Mouse (Mus musculus): Measurements from ENCODE around the gene Tspan17. TPM values are rescaled to one million over a fixed set of nuclear protein-coding genes. Genes with fewer than 3 reads are reported as not detected.
A peak's percentile ranks its signal among the peaks of the same experiment; 100 is the strongest.
"Not testable (repeated sequence)": the region's sequence is repeated elsewhere in the genome, so short reads cannot be mapped to it uniquely, and the experiment has no call there.

Tspan17 gene
- total RNA-seq, 2 experiments from 2014 or later: 76.5 to 86.1 TPM

GRCm38 (mm10) chr13:54759496-54759895 lies 29.7 kb upstream of the Tspan17 start:
- peak in 1 of 2 experiments; percentile 14 for DNase-seq (ENCODE audit: low spot score in 2 of 2)
- intact Hi-C loops (cut with DNase I): loop anchor here (5.0 kb wide), 1 partner anchor 38 kb away; no protein-coding TSS in a partner anchor

DNA sequence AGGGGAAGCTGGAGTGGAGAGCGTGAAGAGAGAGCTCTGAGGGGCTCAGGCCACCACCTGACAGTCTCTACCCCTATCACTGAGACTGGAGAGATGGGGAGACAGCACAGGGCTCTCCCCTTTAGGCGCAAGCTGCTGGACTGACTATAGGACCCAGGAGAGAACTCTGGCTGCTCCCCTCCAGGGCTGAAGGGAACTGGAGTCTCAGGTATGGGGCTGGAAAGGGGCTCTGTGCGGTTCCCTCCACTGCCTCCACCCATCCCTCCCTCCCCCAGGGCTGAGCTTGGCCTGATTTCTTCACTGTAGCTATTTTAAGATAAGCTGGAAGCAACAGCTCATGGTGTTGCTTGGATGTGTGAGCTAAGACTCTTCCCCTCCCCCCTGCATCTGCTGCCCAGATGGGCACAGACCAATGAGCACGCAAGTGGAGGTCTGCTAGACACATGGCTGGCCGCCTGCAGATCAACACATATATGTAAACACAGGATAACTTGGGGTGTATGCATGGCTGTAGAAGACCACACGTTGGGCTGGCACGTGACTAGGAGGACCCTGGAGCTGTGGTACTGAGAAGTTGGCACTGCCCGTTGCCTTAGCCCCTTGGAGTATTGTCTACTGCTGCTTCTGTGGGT lies 28.9 kb upstream of the Tspan17 start:
- intact Hi-C loops (cut with DNase I): no loop called here
- peak; percentile 87 to 91 for DNase-seq (ENCODE audit: low spot score in 2 of 2)

DNA sequence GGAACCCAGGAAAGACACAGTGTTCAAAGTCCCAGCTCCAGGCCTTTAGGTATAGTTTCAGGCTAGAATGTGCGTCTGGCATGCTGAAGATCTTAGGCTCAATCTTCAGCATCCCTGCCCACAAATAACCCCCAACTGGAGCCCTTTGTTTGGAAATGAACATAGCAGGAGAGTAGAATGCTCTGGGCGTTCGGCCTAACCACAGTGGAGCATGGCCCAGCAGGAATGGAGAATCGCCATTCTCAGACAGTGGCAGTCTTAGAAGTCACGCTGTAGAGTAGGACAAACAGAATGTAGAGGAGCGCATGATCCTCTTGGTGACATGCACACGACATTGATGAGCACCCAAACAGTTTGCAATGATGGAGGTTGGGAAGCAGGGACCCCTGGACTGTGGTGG lies 28.3 kb upstream of the Tspan17 start:
- intact Hi-C loops (cut with DNase I): no loop called here
- no peak for DNase-seq (ENCODE audit: low spot score in 2 of 2)

- intact Hi-C loops (cut with DNase I): no loop called here
- peak; percentile 51 to 61 for DNase-seq (ENCODE audit: low spot score in 2 of 2)
Measured at GRCm38 (mm10) chr13:54765281-54766191, 23.6 kb upstream of the Tspan17 start.

DNA sequence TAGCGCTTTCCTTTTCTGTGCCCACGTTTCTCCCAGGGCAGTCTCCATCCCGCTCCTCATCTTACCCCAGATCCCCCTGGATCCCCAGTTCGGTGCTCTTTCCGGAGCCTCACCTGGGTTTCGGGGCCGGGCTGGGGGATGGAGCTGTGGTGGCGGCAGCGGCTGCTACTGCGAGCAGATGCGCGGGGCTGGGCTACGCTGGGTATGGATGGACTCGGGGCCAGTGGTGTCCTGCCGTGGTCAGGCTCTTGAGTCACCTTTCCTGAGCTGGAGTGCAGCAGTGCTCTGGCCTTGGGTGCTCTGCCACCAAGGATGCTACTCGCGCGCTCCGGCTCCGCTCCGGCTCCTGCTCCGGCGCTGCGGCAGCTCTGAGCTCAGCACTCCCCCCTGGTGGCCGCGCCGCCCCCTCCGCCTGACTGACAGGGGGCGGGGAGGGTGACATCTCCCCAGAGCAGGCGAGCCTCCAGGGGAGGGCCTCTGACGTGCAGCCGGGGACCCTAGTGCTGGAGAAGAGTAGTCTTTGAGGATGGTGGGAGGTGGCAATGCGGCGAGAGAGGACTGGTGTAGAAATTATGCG lies 22.9 kb upstream of the Tspan17 start, which contains the start of gene Sncb:
TSS of gene Sncb (minus strand) at position 404 of the 577 bp plus-strand sequence.
- DNase-seq (ENCODE audit: low spot score in 2 of 2): peak; percentile 85 to 88
- intact Hi-C loops (cut with DNase I): no loop called here

GRCm38 (mm10) chr13:54767012-54767411 lies 22.2 kb upstream of the Tspan17 start:
- intact Hi-C loops (cut with DNase I): no loop called here

GRCm38 (mm10) chr13:54780592-54780991 lies 8.6 kb upstream of the Tspan17 start:
- DNase-seq (ENCODE audit: low spot score in 2 of 2): no peak
- intact Hi-C loops (cut with DNase I): no loop called here

More at GRCm38 (mm10) chr13:54767012-54767411, 22.2 kb upstream of the Tspan17 start:
- no peak for DNase-seq (ENCODE audit: low spot score in 2 of 2)

DNA sequence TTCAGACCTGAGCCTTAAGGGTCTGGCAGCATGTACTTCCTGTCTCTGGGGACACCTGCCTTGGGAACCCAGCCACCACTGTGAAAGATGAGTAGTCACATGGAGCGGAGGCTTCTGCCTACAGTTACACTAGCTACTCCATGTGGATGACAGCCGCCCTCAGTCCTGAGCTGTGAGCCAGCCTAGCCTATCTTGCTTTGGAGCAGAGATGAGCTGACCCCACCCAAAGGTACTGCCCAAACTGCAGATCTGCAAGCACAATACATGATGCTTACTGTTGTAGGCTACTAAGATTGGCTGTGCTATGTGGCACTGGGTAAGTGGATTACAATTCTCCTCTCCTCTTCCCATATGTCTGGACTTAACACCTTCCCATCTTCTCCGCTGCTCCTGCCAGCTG lies 8.1 kb upstream of the Tspan17 start:
- peak; percentile 57 to 63 for DNase-seq (ENCODE audit: low spot score in 2 of 2)
- intact Hi-C loops (cut with DNase I): no loop called here

GRCm38 (mm10) chr13:54783235-54783634 lies 5.9 kb upstream of the Tspan17 start:
- intact Hi-C loops (cut with DNase I): no loop called here
- DNase-seq (ENCODE audit: low spot score in 2 of 2): no peak

DNA sequence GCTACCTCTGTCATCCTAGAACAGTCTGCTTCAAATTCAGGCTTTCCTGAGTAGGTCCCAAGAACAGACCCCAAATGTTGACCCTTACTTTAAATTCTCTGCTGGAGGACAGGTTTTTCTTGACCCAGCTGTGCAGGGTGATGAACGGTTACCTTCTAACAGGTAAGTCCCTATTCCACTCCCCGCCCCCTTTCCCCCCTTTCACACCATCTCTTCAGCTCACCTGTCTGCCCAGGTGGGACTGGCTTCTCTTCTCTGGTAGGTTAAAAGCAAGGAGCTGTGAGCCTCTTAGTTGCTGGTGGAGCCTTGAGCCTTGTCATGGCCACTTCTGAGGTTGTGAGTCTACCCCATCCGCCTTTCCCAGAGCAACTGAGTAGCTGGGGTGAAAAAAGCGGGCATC lies 5.5 kb upstream of the Tspan17 start, which contains the start of gene Eif4e1b:
TSS of gene Eif4e1b (plus strand) at position 301 of the 400 bp plus-strand sequence.
- no peak for DNase-seq (ENCODE audit: low spot score in 2 of 2)
- intact Hi-C loops (cut with DNase I): no loop called here

DNA sequence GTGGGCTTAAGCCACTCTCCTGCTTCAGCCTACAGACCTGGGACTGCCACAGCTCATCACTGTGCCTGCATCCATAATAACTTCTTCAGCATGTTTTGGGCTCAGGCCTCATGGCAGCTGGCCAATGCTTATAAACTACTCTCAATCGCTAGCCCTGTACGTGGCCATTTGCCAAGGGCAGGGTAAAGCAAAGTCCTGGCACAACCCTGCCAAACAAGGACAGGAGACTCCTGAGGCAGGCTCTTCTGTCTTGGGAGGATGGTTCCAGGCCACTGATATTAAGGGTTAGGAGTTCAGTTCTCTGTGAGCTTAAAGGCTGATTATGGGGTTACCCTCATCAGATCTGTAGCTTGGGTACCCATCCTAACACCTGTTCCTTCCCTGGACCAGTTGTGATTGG lies 1.6 kb upstream of the Tspan17 start:
- intact Hi-C loops (cut with DNase I); DNase-seq (ENCODE audit: low spot score in 2 of 2): not testable (repeated sequence)

GRCm38 (mm10) chr13:54789561-54790397 lies 602 bp downstream of the Tspan17 start:
- peak; percentile 61 to 68 for DNase-seq (ENCODE audit: low spot score in 2 of 2)
- intact Hi-C loops (cut with DNase I): no loop called here

DNA sequence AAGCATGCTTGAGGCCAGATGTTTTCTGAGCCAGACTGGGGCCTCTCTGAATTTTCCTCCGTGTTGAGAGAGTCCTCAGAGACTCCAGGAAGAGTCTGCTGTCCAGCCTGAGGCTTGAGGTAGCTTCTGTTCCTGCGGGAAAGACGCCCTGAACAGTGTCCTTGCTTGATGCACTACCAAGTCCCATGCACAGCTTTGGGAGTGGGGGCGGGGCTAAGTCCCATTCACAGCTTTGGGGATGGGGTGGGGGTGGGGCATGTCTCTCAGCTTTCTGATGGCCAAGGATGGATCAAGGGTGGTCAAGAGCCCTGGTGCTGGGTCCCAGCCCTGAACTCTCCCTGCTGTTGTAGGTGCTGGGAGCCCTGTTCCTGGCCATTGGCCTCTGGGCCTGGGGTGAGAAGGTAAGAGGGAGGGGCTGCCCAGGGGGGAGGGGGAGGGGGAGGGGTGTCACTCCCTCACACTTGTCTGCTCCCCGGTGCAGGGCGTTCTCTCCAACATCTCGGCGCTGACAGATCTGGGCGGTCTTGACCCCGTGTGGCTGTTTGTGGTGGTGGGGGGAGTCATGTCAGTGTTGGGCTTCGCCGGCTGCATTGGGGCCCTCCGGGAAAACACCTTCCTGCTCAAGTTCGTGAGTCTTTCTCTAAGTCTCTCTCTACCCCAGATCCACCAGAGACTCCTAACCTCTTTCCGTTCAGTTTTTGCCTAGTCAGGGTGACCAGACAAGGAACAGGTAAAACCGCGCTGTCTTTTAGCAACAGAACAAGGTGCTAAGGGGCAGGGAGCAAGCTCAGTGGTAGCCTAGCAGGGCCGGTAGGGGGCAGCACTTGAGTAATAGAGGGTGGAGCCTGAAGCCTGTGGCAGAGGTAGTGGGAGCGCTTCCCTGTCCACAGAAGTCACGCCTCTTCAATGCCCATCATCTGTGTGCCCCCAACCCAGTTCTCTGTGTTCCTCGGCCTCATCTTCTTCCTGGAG lies 3.4 kb downstream of the Tspan17 start:
- DNase-seq (ENCODE audit: low spot score in 2 of 2): no peak
- intact Hi-C loops (cut with DNase I): no loop called here

GRCm38 (mm10) chr13:54794002-54794577 lies 4.9 kb downstream of the Tspan17 start:
- intact Hi-C loops (cut with DNase I): no loop called here
- DNase-seq (ENCODE audit: low spot score in 2 of 2): peak; percentile 70 to 74

DNA sequence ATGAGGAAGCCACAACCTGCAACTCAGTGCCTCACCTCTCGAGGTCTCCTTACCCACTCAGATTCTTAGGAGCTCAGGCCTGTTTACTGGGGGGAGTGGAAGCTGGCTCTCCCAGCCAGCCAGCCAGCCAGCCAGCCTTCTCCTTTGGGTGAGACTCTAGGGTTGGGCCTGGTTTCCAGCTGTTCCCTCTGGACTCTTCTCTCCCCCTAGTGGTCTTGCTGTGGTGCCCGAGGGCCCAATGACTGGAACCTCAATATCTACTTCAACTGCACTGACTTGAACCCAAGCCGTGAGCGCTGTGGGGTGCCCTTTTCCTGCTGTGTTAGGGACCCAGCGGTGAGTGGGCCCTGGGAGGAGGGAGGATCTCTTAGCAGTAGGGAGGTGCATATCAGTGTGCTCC lies 5.7 kb downstream of the Tspan17 start:
- intact Hi-C loops (cut with DNase I): loop anchor here (5.0 kb wide), 3 partner anchors 38 to 382 kb away; partner anchors contain the start of gene Unc5a
- DNase-seq (ENCODE audit: low spot score in 2 of 2): peak in 1 of 2 experiments; percentile 30

GRCm38 (mm10) chr13:54797356-54797755 lies 8.2 kb downstream of the Tspan17 start:
- intact Hi-C loops (cut with DNase I): loop anchor here (2.0 to 5.0 kb wide), 4 partner anchors 40 to 380 kb away; partner anchors contain the start of gene Unc5a
- peak in 1 of 2 experiments; percentile 28 for DNase-seq (ENCODE audit: low spot score in 2 of 2)

GRCm38 (mm10) chr13:54797861-54798643 lies 8.9 kb downstream of the Tspan17 start:
- intact Hi-C loops (cut with DNase I): loop anchor here (2.0 to 5.0 kb wide), 4 partner anchors 41 to 379 kb away; partner anchors contain the start of gene Unc5a

More at GRCm38 (mm10) chr13:54797861-54798643, 8.9 kb downstream of the Tspan17 start:
- peak; percentile 57 to 68 for DNase-seq (ENCODE audit: low spot score in 2 of 2)

Measured in left cerebral cortex, postnatal 36 days (tissue).